Mouse (Mus musculus) forelimb bud, embryonic 11.5 days (tissue): Measurements from ENCODE around the gene Tmem45b.

Experiments used
- DNase-seq: peaks from one replicate; pipeline ENCODE4 v3.0.0-alpha.2; 2012; ENCODE audit warnings: low read depth, low spot score

Tmem45b gene

DNA sequence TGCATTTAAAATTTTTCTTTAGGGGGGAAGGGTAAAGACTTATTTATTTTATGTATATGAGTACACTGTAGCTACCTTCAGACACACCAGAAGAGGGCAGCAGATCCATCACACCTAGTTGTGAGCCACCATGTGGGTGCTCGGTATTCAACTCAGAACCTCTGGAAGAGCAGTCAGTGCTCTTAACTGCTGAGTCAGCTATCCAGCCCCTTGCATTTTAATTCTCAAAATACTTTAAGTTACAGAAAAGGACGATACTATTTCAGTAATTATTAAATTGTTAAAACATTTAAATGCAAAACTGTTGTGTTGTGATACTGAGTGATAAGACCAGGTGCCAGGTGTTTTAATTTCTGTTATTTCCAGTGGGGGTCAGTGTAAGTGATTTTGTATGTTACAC, 60.0 kb downstream of the Tmem45b start:
- no peak for DNase-seq

DNA sequence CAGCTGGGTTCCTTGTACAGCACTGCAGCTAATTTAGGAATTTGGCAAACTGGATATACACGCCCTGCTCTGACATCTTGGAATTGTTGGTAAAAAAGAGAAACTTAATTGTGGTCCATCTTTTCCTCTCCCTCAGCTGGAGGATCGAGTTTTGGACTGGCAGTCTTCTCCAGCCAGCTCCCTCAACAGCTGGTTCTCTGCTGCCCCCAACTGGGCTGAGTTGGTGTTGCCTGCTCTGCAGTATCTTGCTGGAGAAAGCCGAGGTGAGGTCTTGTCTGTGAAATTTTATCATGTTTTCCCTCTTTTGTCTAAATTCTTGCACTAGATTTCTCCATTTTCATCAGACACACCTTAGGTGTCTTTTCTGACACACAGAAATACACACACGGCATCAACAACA, 63.8 kb downstream of the Tmem45b start:
- peak; percentile 46 for DNase-seq

DNA sequence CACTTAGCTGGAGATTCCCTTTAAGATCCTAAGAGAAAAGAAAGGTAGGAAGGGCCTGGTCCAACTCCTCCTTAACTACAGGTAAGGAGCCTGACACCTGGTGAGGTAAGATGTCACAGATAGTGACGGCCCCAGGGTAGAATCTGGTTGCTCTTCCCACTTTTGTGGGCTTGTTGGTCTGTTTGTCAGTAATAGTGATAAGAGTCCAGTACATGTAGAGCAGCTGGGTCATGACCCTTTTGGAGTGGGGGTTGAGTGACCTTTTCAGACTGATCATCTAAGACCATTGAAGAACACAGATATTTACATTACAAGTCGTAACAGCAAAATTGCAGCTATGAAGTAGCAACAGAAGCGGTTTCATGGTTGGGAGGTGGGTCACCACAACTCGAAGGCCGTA, 77.1 kb downstream of the Tmem45b start:
- DNase-seq: no peak

DNA sequence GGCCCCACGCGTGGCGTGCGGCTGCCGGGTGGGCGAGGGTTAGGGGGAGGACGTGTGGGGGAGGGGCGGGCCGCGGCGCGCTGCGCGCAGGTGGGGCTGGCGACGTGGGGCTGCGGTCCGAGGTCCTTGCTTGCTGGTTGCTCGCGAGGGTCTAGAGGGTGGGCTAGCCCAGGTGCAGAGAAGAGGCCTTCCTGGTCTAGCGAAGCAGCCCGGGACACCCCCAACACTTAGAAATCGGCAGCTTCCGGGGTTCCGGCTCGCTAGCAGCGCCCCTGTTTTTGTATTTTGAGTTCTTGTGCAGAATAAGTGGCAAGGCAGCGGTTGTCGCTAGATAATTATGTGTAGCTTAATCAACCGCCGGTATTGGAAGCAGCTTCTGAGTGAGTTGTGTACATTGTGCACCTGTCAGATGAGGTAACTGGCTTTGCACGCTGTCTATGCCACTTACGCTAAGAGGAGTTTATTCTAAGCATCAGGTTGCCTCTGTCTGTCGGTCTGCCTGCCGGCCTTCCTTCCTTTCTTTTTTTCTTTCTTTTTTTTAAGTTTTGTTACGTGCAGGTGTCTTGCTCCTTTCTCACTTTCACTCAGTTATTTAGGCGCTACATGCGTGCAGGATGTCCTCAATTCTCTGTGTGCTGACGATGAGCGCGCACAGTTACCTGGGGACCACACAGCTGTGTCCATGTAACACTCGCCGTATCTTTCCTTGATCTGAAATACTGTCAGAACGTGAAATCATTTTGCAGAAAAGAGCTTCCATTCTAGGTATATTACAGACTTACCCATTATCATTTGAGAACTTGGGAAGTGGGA, 77.7 kb downstream of the Tmem45b start:
- DNase-seq: no peak

DNA sequence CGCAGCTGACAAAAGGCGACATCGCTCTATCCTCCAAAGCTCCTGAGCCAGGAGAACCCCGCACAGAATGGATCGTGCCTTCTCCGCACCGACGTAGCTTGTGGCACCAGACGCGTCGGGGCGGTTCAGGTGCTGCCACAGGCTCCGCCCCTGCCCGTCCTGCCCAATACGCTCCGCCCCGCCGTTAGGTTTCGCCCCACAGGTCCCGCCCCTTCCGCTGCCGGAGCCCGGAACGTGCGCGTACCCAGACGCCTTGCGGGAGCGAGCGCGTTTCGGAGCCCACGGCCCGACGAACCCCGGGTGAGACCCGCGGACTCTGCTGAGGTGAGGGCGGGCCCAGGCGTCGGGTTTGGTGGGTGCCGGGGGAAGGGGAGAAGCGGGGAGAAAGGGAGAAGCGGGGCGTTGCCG, 78.3 kb downstream of the Tmem45b start, which contains the start of gene Nfrkb:
Gene Nfrkb (plus strand): TSS at position 246 of the 408 bp plus-strand sequence.
- DNase-seq: peak; percentile 90

DNA sequence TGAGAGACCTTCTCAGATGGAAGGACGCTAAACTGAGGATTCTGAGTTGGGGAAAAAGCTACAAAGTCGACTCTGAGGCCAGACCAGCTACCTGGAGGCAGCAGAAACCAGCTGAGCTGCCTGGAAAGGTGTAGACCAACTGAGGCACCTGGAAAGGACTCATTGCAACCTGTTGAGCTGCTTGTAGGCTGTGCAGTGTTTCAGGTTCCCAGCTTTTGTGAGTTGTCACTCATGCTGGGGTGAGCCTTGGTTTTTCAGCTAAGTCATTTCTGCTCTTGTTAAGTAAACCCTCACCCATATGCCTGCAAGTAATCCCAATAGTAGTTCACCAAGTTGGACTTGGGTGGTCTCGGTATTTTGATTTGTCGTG, 78.8 kb downstream of the Tmem45b start:
- DNase-seq: no peak

DNA sequence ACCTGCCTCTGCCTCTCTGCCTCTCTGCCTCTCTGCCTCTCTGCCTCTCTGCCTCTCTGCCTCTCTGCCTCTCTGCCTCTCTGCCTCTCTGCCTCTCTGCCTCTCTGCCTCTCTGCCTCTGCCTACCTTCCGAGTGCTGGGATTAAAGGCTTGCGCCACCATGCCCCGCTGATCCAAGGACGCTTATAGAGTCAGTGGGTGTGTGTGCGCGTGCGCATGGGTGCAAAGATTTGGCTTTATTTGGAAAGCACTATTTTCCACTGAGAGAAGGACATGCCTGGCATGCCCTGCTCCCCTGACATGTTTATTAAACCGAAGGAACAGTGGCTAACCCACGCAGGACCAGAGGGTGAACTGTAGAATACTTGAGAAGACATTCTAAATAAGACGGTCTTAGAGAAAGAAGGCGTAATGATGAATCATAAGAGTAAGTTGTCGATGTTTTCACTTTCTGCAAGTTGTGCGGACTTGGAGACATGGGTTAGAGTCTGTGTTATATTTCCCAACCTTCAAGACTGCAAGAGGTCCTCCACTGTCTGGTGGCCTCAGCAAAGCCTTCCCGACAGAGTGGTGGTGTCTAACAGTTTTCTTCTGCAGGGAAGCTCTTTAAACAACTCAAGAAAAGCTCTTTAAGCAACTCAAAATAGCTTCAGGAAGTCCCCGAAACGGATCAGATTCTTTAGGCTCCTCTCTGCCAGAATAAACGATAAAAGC, 79.3 kb downstream of the Tmem45b start:
- DNase-seq: no peak

DNA sequence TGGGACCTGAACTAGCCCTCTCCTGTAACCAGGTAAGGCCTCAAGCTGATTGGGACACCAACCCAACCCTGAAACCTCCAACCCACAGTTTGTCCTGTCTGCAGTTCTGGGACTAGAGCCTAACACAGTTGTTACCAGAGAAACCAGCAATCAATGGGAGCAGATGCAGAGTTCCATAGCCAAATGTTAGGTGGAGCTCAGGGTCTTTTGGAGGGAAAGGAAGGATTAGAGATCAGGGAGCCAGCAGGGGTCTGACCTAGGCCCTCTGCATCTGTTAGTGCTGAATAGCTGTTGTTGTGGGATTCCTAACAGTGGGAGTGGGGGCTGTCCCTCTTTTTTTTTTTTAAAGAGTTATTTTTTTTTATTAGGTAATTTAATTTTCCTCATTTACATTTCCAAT, 87.6 kb downstream of the Tmem45b start:
- DNase-seq: no peak
